Comparison of ENCODE assay signal across 8 mouse cellular contexts in the genomic region with DNA sequence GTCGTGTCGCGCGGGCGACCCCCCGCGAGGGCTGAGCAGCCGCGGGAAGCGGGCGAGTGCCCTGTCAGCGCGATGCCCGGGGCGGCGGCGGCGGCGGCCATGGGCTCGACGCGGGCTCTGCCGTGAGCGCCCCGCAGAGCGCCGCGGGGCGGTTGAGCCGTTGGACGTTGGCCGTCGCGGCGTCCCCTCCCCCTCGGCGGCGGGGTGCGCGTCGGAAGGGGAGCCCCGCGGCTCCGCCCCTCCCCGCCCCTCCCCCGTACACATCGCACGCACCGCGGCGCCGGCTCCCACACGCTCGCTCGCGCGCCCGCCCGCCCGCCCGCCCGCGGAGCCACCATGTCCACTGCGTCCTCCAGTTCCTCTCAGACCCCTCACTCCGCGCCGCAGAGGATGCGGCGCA. TPM values are rescaled to one million over a fixed set of nuclear protein-coding genes. Genes with fewer than 3 reads are reported as not detected.
DNase-seq lines count a peak whose midpoint lies in the region; ATAC-seq and TF ChIP-seq lines count a peak whose summit lies in the region.

A gene (plus strand): TSS at position 50 of the 400 bp plus-strand sequence.

- no peaks in the 10 kb centered on the region for H3K27me3 ChIP-seq in kidney, embryonic 14.5 days (ENCODE audit: control insufficient read depth, insufficient read depth, low read length)
- H3K27me3 ChIP-seq in liver, embryonic 11.5 days (replicated peaks; ENCODE audit: control insufficient read depth, insufficient read depth, low read length), result no peaks in the 10 kb centered on the region
- no peaks in the 10 kb centered on the region for H3K27me3 ChIP-seq in midbrain, postnatal 0 days (ENCODE audit: insufficient read depth, low read length)
- no peaks in the 10 kb centered on the region for H3K27me3 ChIP-seq in stomach, embryonic 14.5 days (ENCODE audit: control insufficient read depth, insufficient read depth, low read length)

- DNase-seq in layer of hippocampus, adult 2 months (ENCODE audit: low spot score in 2 of 2), result peak; percentile 57 to 73
- no peak for DNase-seq in layer of hippocampus, adult 9-10 months (ENCODE audit: low spot score)
- DNase-seq in cerebellum, postnatal 4 days (ENCODE audit: low spot score in 2 of 2), result peak; percentile 59 to 71
- DNase-seq in gastrocnemius, postnatal 25 days, result peak; percentile 75
- no peak for DNase-seq in liver, embryonic 11.5 days (ENCODE audit: low spot score)
- peak; percentile 81 for DNase-seq in midbrain, postnatal 0 days (ENCODE audit: low spot score)

- peak within 1 kb of the TSS; percentile 66 for H3K4me2 ChIP-seq in kidney, embryonic 14.5 days (replicated peaks; ENCODE audit: low read depth, low read length)
- peak within 1 kb of the TSS; percentile 78 for H3K4me2 ChIP-seq in liver, embryonic 11.5 days
- H3K4me2 ChIP-seq in midbrain, postnatal 0 days (ENCODE audit: low read depth, low read length, poor library complexity, severe bottlenecking), result peak within 1 kb of the TSS; percentile 82
- H3K4me2 ChIP-seq in stomach, embryonic 14.5 days (replicated peaks; ENCODE audit: low read depth, low read length), result peak within 1 kb of the TSS; percentile 56

- no peaks in the 10 kb centered on the region for H3K9me3 ChIP-seq in kidney, embryonic 14.5 days (ENCODE audit: control insufficient read depth, low read length)
- H3K9me3 ChIP-seq in liver, embryonic 11.5 days (ENCODE audit: control insufficient read depth, low read length), result no peaks in the 10 kb centered on the region
- no peaks in the 10 kb centered on the region for H3K9me3 ChIP-seq in midbrain, postnatal 0 days (ENCODE audit: low read length)
- no peaks in the 10 kb centered on the region for H3K9me3 ChIP-seq in stomach, embryonic 14.5 days (ENCODE audit: control insufficient read depth, low read depth, low read length)

- peaks cover 9% of the 10 kb centered on the region for H3K4me1 ChIP-seq in kidney, embryonic 14.5 days (ENCODE audit: control insufficient read depth, insufficient read depth, low read length)
- H3K4me1 ChIP-seq in liver, embryonic 11.5 days (replicated peaks; ENCODE audit: control insufficient read depth, insufficient read depth, low read length), result peaks cover 5% of the 10 kb centered on the region; the same call in 1 of the 2 replicates
- H3K4me1 ChIP-seq in midbrain, postnatal 0 days (ENCODE audit: insufficient read depth, low read length), result no peaks in the 10 kb centered on the region
- H3K4me1 ChIP-seq in stomach, embryonic 14.5 days (ENCODE audit: control insufficient read depth, insufficient read depth, low read length), result peaks cover 13% of the 10 kb centered on the region; the same call in 1 of the 2 replicates

- peak within 1 kb of the TSS; percentile 83 for H3K4me3 ChIP-seq in layer of hippocampus, adult 2 months
- peak within 1 kb of the TSS; percentile 89 for H3K4me3 ChIP-seq in kidney, embryonic 14.5 days (ENCODE audit: low read length)
- peak within 1 kb of the TSS; percentile 76 for H3K4me3 ChIP-seq in liver, embryonic 11.5 days (ENCODE audit: low read depth, low read length)
- H3K4me3 ChIP-seq in midbrain, postnatal 0 days (ENCODE audit: low read depth, low read length), result peak within 1 kb of the TSS; percentile 93
- H3K4me3 ChIP-seq in stomach, embryonic 14.5 days (ENCODE audit: low read depth, low read length), result peak within 1 kb of the TSS; percentile 86

- H3K9ac ChIP-seq in kidney, embryonic 14.5 days (ENCODE audit: low read depth, low read length), result peak within 1 kb of the TSS; percentile 96
- peak within 1 kb of the TSS; percentile 92 for H3K9ac ChIP-seq in liver, embryonic 11.5 days (ENCODE audit: low read depth, low read length)
- peak within 1 kb of the TSS; percentile 94 for H3K9ac ChIP-seq in midbrain, postnatal 0 days (replicated peaks; ENCODE audit: low read length, poor library complexity, severe bottlenecking)
- H3K9ac ChIP-seq in stomach, embryonic 14.5 days (replicated peaks; ENCODE audit: low read depth, low read length), result peak within 1 kb of the TSS; percentile 95

- ATAC-seq in kidney, embryonic 14.5 days (ENCODE audit: low FRiP score, low TSS enrichment), result peak; percentile 83
- peak; percentile 77 for ATAC-seq in liver, embryonic 11.5 days (replicated peaks; ENCODE audit: low FRiP score)
- ATAC-seq in midbrain, postnatal 0 days (ENCODE audit: low FRiP score), result peak; percentile 84
- ATAC-seq in stomach, embryonic 14.5 days (ENCODE audit: insufficient number of reproducible peaks, insufficient read depth, low FRiP score, low read depth), result peak; percentile 85

- no peak for TF ChIP-seq CTCF in layer of hippocampus, adult 2 months (conservative IDR thresholded peaks at IDR 0.05)
- no peak for TF ChIP-seq CTCF in midbrain, postnatal 0 days (IDR thresholded peaks at IDR 0.05)

- H3K36me3 ChIP-seq in kidney, embryonic 14.5 days (ENCODE audit: control insufficient read depth, insufficient read depth, low read length), result no peaks in the 10 kb centered on the region
- H3K36me3 ChIP-seq in liver, embryonic 11.5 days (ENCODE audit: control insufficient read depth, insufficient read depth, low read length), result no peaks in the 10 kb centered on the region
- no peaks in the 10 kb centered on the region for H3K36me3 ChIP-seq in midbrain, postnatal 0 days (ENCODE audit: insufficient read depth, low read length)
- no peaks in the 10 kb centered on the region for H3K36me3 ChIP-seq in stomach, embryonic 14.5 days (ENCODE audit: control insufficient read depth, insufficient read depth, low read length)

- peak within 1 kb of the TSS; percentile 99 for H3K27ac ChIP-seq in layer of hippocampus, adult 2 months
- H3K27ac ChIP-seq in kidney, embryonic 14.5 days (ENCODE audit: low read depth, low read length), result peak within 1 kb of the TSS; percentile 98
- H3K27ac ChIP-seq in liver, embryonic 11.5 days (ENCODE audit: low read depth, low read length), result peak within 1 kb of the TSS; percentile 94
- H3K27ac ChIP-seq in midbrain, postnatal 0 days (ENCODE audit: low read depth, low read length), result peak within 1 kb of the TSS; percentile 98
- H3K27ac ChIP-seq in stomach, embryonic 14.5 days (ENCODE audit: low read length), result peak within 1 kb of the TSS; percentile 99

- WGBS in kidney, embryonic 14.5 days, result 0% methylated on average over 38 of the region's 69 CpGs
- WGBS in liver, embryonic 11.5 days, result 0% methylated on average over 19 of the region's 69 CpGs
- 0% methylated on average over 20 of the region's 69 CpGs for WGBS in midbrain, postnatal 0 days
- 2% methylated on average over 10 of the region's 69 CpGs for WGBS in stomach, embryonic 14.5 days

RNA-seq across cellular contexts. Expression of the gene that starts here (rescaled TPM):
- total RNA-seq in layer of hippocampus, adult 2 months (2021), result 10 to 100 TPM; 94.5 to 94.8 TPM
- 1 to 10 TPM; 4.3 to 5.6 TPM for total RNA-seq in gastrocnemius, postnatal 25 days (2021)
- polyA plus RNA-seq in kidney, embryonic 14.5 days (2014; fragmentation: Nextera tagmentation; extraction: Ambion mirVana), result 16.1 and 17.6 TPM in 2 replicates
- polyA plus RNA-seq in liver, embryonic 11.5 days (2014; fragmentation: Nextera tagmentation; extraction: Ambion mirVana), result 3.8 and 3.9 TPM in 2 replicates
- 11.1 and 16.4 TPM in 2 replicates for total RNA-seq in midbrain, postnatal 0 days (2014; rRNA removed)
- polyA plus RNA-seq in midbrain, postnatal 0 days (2015; fragmentation: Nextera tagmentation; extraction: Ambion mirVana), result 5.0 and 5.1 TPM in 2 replicates
- 10.9 and 11.6 TPM in 2 replicates for polyA plus RNA-seq in stomach, embryonic 14.5 days (2014; fragmentation: Nextera tagmentation; extraction: Ambion mirVana)

Comparison
In these comparisons a context has a peak if more than half of its experiments do, and no peak if none do; other contexts are left out.
1. DNase-seq: peak in layer of hippocampus, adult 2 months (2 of 2), cerebellum, postnatal 4 days (2 of 2), gastrocnemius, postnatal 25 days (single experiment) and midbrain, postnatal 0 days (single experiment); none in layer of hippocampus, adult 9-10 months (single experiment) and liver, embryonic 11.5 days (single experiment).
2. Peak in every context shown above with its lines, with median percentiles within 50 percentile points of each other: H3K27ac ChIP-seq, H3K4me3 ChIP-seq, ATAC-seq, H3K4me2 ChIP-seq and H3K9ac ChIP-seq.